Mouse (Mus musculus): ENCODE results near the gene Hk3. TPM values are rescaled to one million over a fixed set of nuclear protein-coding genes. Genes with fewer than 3 reads are reported as not detected.

The Hk3 gene
- total RNA-seq, 4 experiments from 2014 or later: 0.25 to 0.46 (median 0.31) TPM

Other genes starting within 250 kb of the Hk3 start
- not detected for gene Eif4e1b, start 237.4 kb downstream of the Hk3 start, total RNA-seq (2022)
- 10 to 100 TPM; 15.5 to 26.0 (median 20.5) TPM for gene Tspan17, start 232.0 kb downstream of the Hk3 start, total RNA-seq (2022)
- gene Unc5a, start 72.0 kb downstream of the Hk3 start, total RNA-seq (2022): 10 to 100 TPM in 2 of 4 experiments, 1 to 10 TPM in 2; 8.6 to 10.9 (median 10.2) TPM
- 10 to 100 TPM; 10.0 to 14.3 (median 12.3) TPM for gene Uimc1, start 78.9 kb upstream of the Hk3 start, total RNA-seq (2022)
- gene Zfp346, start 83.9 kb upstream of the Hk3 start, total RNA-seq (2022): 10 to 100 TPM; 13.0 to 15.8 (median 14.1) TPM
- gene Gm17617, start 112.2 kb upstream of the Hk3 start, total RNA-seq (2022): not detected
- gene Fgfr4, start 131.3 kb upstream of the Hk3 start, total RNA-seq (2022): 1 to 10 TPM in 3 of 4 experiments, under 1 TPM in 1; 0.62 to 1.4 (median 1.4) TPM
- gene Nsd1, start 188.4 kb upstream of the Hk3 start, total RNA-seq (2022): 10 to 100 TPM; 43.6 to 62.2 (median 47.4) TPM

All from gastrocnemius, adult 8-10 months (tissue).